Mouse (Mus musculus) kidney, embryonic 16.5 days (tissue): Measurements from ENCODE around the gene Zmynd12. TPM values are rescaled to one million over a fixed set of nuclear protein-coding genes. Genes with fewer than 3 reads are reported as not detected.

Source experiments
- ATAC-seq: fragments of 200-750 bp; cut with Nextera tagmentation; 2 replicates; pipeline ENCODE4 v1.8.0; 2017; ENCODE audit warnings: moderate TSS enrichment; ENCODE audit not compliant: low FRiP score, low TSS enrichment
- H3K27ac ChIP-seq: fragments of 300-500 bp; sonication (generic); 2 replicates; pipeline ENCODE4 v1.5.1; 2014; ENCODE audit warnings: low read length
- H3K27me3 ChIP-seq: fragments of 300-500 bp; sonication (generic); 2 replicates; pipeline ENCODE4 v1.6.1; 2014; ENCODE audit warnings: low read length, control low read depth, mixed read lengths; ENCODE audit not compliant: insufficient read depth
- H3K36me3 ChIP-seq: fragments of 300-500 bp; sonication (generic); 2 replicates; pipeline ENCODE4 v1.6.1; 2014; ENCODE audit warnings: low read length, control low read depth, mixed read lengths; ENCODE audit not compliant: insufficient read depth
- H3K4me1 ChIP-seq: fragments of 300-500 bp; sonication (generic); 2 replicates; pipeline ENCODE4 v1.6.1; 2014; ENCODE audit warnings: low read length, control low read depth, mixed read lengths; ENCODE audit not compliant: insufficient read depth
- H3K4me2 ChIP-seq: fragments of 300-500 bp; sonication (generic); replicated peaks from 2 replicates; pipeline ENCODE4 v1.6.1; 2014; ENCODE audit warnings: low read depth, low read length
- H3K4me3 ChIP-seq: fragments of 300-500 bp; sonication (generic); 2 replicates; pipeline ENCODE4 v1.5.1; 2014; ENCODE audit warnings: mild to moderate bottlenecking, low read length
- H3K9ac ChIP-seq: fragments of 300-500 bp; sonication (generic); replicated peaks from 2 replicates; pipeline ENCODE4 v1.6.1; 2014; ENCODE audit warnings: low read length
- H3K9me3 ChIP-seq: fragments of 300-500 bp; sonication (generic); 2 replicates; pipeline ENCODE4 v1.6.1; 2016; ENCODE audit warnings: low read length, control low read depth
- WGBS: fragments of 180-500 bp; shearing (Covaris S2); extraction: QIAGEN DNeasy Blood & Tissue Kit; methylation state at CpG from one replicate; pipeline ENCODE4 v1.1.7; 2014; 5-methylcytosine and 5-hydroxymethylcytosine counted together
- polyA plus RNA-seq: library from polyadenylated mRNA; unstranded; fragments of >200 nt; fragmentation: Nextera tagmentation; extraction: Ambion mirVana; gene quantifications from 2 replicates; pipeline ENCODE4 v1.2.1, GENCODE M21; 2015

The Zmynd12 gene
- 0.75 and 0.87 TPM in 2 replicates for polyA plus RNA-seq

GRCm38 (mm10) chr4:119422294-119422964 lies at the start of gene Zmynd12, which contains the start of gene Ppcs:
TSS of gene Zmynd12 (plus strand) at chr4:119422814.
TSS of gene Ppcs (minus strand) at chr4:119422420.
- Histone ChIP-seq H3K9me3 (no peaks in the 10 kb centered on the region), H3K9ac (peak within 1 kb of the TSS; percentile 88), H3K27me3 (no peaks in the 10 kb centered on the region), H3K4me1 (peaks cover 20% of the 10 kb centered on the region), H3K4me2 (peak within 1 kb of the TSS; percentile 82), H3K36me3 (0 out of 2 replicates have a peak, but pooled peaks cover 7% of the 10 kb centered on the region), H3K27ac (peak within 1 kb of the TSS; percentile 96), H3K4me3 (peak within 1 kb of the TSS; percentile 81)
- ATAC-seq: peak; percentile 97
- under 1% methylated on average over 52 of the region's 52 CpGs for WGBS

DNA sequence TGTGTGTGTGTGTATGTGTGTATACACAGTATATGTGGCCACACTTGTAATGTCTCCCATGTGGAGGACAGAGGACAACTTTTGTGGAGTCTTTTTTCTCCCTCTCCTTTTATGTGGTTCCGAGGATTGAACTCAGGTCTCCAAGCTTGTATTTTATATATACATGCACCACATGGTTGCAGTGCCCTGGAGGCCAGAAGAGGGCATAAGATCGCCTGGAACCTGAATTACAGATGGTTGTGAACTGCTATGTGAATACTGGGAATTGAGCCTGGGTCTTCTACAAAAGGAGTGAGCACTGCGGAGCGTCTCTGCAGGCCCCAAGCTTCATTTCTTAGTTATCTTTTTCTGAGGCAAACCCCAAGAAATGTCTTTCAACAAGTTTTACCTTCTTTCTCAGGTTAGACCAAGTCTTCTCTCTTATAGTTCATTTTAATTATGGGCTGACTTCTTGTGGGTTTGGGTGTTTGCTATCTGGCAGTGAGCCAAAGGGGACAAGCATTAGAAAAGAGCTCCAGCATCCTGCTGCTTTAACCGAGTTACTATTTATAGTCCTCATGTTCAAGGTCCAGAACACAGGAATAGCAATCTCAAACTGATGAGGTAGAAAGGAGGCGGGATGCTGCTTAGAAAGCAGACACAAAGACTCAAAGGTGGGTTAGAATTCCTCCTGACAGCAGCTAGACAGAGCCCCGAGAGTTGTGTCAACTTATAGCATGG lies 41.0 kb upstream of the Zmynd12 start:
- Histone ChIP-seq H3K4me2 (no peak overlapping the region), H3K36me3 (no peaks in the 10 kb centered on the region), H3K27ac (no peak overlapping the region), H3K4me1 (no peaks in the 10 kb centered on the region; the same call in 1 of the 2 replicates), H3K9me3 (no peaks in the 10 kb centered on the region), H3K9ac (no peak overlapping the region), H3K27me3 (no peaks in the 10 kb centered on the region), H3K4me3 (no peak overlapping the region)
- ATAC-seq: no peak
- 70% methylated on average over 7 of the region's 7 CpGs for WGBS

DNA sequence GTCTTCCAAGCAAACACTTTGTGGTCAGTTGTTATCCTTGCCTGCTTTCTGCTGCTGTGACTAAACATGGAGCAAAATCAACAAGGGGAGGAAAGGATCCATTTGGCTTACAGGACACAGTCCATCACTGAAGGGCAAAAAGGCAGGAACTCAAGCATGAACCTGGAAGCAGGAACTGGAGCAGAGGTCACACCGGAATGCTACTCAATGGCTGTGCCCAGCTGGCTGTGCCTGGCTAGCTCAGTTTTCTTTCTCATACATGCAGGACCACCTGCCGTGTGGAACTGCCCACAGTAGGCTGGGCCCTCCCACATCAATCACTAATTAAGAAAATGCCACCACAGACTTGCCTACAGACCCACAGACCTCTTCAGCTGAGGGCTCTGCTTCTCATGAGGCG lies 33.4 kb upstream of the Zmynd12 start:
- Histone ChIP-seq H3K36me3 (no peaks in the 10 kb centered on the region), H3K27me3 (no peaks in the 10 kb centered on the region), H3K4me3 (no peak overlapping the region), H3K9ac (no peak overlapping the region), H3K27ac (no peak overlapping the region), H3K4me2 (no peak overlapping the region), H3K9me3 (peaks cover 3% of the 10 kb centered on the region; the same call in 1 of the 2 replicates), H3K4me1 (no peaks in the 10 kb centered on the region)
- peak; percentile 93 for ATAC-seq
- 43% methylated on average over 3 of the region's 3 CpGs for WGBS

- H3K27me3 ChIP-seq: no peaks in the 10 kb centered on the region
- no peak overlapping the region for H3K4me2 ChIP-seq
- peaks cover 3% of the 10 kb centered on the region; the same call in 1 of the 2 replicates for H3K9me3 ChIP-seq
- ATAC-seq: no peak
- H3K36me3 ChIP-seq: no peaks in the 10 kb centered on the region
- 91% methylated on average over 1 of the region's 1 CpGs for WGBS
- H3K27ac ChIP-seq: no peak overlapping the region
- H3K9ac ChIP-seq: no peak overlapping the region
- H3K4me3 ChIP-seq: no peak overlapping the region
- no peaks in the 10 kb centered on the region for H3K4me1 ChIP-seq
Measured at GRCm38 (mm10) chr4:119390369-119390768, 32.2 kb upstream of the Zmynd12 start.

- Histone ChIP-seq H3K9ac (no peak overlapping the region), H3K27me3 (no peaks in the 10 kb centered on the region), H3K4me2 (no peak overlapping the region), H3K36me3 (peaks cover 14% of the 10 kb centered on the region), H3K4me1 (no peaks in the 10 kb centered on the region), H3K4me3 (no peak overlapping the region), H3K9me3 (peaks cover 13% of the 10 kb centered on the region), H3K27ac (no peak overlapping the region)
- 81% methylated on average over 7 of the region's 7 CpGs for WGBS
- ATAC-seq: no peak
Measured at GRCm38 (mm10) chr4:119398751-119399150, 23.9 kb upstream of the Zmynd12 start.

GRCm38 (mm10) chr4:119400896-119401295 lies 21.7 kb upstream of the Zmynd12 start:
- Histone ChIP-seq H3K4me2 (no peak overlapping the region), H3K9me3 (peaks cover 13% of the 10 kb centered on the region), H3K36me3 (peaks cover 15% of the 10 kb centered on the region), H3K4me3 (no peak overlapping the region), H3K27ac (no peak overlapping the region), H3K4me1 (no peaks in the 10 kb centered on the region), H3K9ac (no peak overlapping the region), H3K27me3 (no peaks in the 10 kb centered on the region)
- ATAC-seq: no peak
- WGBS: 63% methylated on average over 7 of the region's 7 CpGs

DNA sequence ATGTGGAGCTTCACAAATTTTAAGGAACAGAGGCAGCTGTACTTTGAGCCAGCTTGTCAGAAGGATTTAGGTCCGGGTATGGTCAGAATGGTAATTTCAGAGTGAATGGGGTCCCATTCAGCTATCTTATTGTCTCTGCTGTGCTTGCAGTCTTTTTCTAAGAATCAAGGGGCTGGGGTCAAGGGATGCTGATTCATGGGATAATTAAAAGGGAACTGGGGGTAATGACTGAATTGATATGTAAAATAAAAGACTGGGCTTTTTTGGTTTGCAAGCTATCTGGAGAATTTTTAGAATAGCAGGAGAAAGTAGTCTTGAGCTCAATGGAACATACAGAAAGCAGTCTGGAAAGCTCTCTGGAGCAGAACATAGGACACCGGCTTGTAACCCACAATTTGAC lies 19.2 kb upstream of the Zmynd12 start:
- ATAC-seq: no peak
- no peak overlapping the region for H3K9ac ChIP-seq
- H3K4me2 ChIP-seq: no peak overlapping the region
- H3K27me3 ChIP-seq: no peaks in the 10 kb centered on the region
- peaks cover 16% of the 10 kb centered on the region for H3K9me3 ChIP-seq
- no peaks in the 10 kb centered on the region for H3K4me1 ChIP-seq
- WGBS: 90% methylated on average over 2 of the region's 2 CpGs
- peaks cover 15% of the 10 kb centered on the region for H3K36me3 ChIP-seq
- no peak overlapping the region for H3K27ac ChIP-seq
- H3K4me3 ChIP-seq: no peak overlapping the region

GRCm38 (mm10) chr4:119411877-119412650 lies 10.6 kb upstream of the Zmynd12 start:
- 73% methylated on average over 12 of the region's 12 CpGs for WGBS
- no peak overlapping the region for H3K4me3 ChIP-seq
- ATAC-seq: no peak
- H3K27ac ChIP-seq: no peak overlapping the region
- H3K36me3 ChIP-seq: no peaks in the 10 kb centered on the region
- peaks cover 7% of the 10 kb centered on the region; the same call in 1 of the 2 replicates for H3K4me1 ChIP-seq
- H3K27me3 ChIP-seq: no peaks in the 10 kb centered on the region
- 0 out of 2 replicates have a peak, but pooled peaks cover 3% of the 10 kb centered on the region for H3K9me3 ChIP-seq
- H3K4me2 ChIP-seq: no peak overlapping the region
- no peak overlapping the region for H3K9ac ChIP-seq

GRCm38 (mm10) chr4:119412791-119413190 lies 9.8 kb upstream of the Zmynd12 start:
- no peak for ATAC-seq
- H3K27ac ChIP-seq: peak overlapping the region; percentile 5; the same call in 1 of the 2 replicates
- no peak overlapping the region for H3K9ac ChIP-seq
- no peak overlapping the region for H3K4me2 ChIP-seq
- no peaks in the 10 kb centered on the region for H3K36me3 ChIP-seq
- H3K27me3 ChIP-seq: no peaks in the 10 kb centered on the region
- 65% methylated on average over 6 of the region's 6 CpGs for WGBS
- peaks cover 7% of the 10 kb centered on the region; the same call in 1 of the 2 replicates for H3K4me1 ChIP-seq
- no peak overlapping the region for H3K4me3 ChIP-seq
- H3K9me3 ChIP-seq: no peaks in the 10 kb centered on the region
